Mouse (Mus musculus): ENCODE results near the gene Nfib. TPM values are rescaled to one million over a fixed set of nuclear protein-coding genes. Genes with fewer than 3 reads are reported as not detected.

The Nfib gene
- total RNA-seq, 2 experiments from 2014 or later, result 204 to 213 TPM

- no peak for DNase-seq (ENCODE audit: low spot score in 2 of 2)
These were observed 14.2 kb downstream of the Nfib start for GRCm38 (mm10) chr4:82691126-82692008.

GRCm38 (mm10) chr4:82690267-82690666, 15.3 kb downstream of the Nfib start:
- DNase-seq (ENCODE audit: low spot score in 2 of 2), result peak; percentile 41 to 71

DNA sequence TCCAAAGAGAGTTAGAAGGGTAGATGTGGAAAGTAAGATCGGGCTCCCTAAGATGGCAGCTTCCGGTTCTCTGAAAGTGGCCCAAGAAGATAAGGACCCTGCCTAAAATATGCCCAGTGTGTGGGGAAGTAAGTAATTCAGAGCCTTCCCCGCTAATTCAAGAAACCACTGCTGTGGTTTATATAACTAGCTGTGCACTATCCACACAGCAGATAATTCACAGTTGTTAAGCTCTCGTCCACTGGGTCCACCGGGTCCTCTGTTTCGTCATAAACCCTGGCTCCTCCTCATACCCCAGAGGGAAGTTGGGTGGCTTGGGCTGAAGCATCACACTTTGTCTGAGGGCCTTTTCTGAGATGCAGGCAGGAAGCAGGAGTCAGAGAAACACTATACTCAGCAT, 19.5 kb downstream of the Nfib start:
- no peak for DNase-seq (ENCODE audit: low spot score in 2 of 2)

- DNase-seq (ENCODE audit: low spot score in 2 of 2), result no peak
These were observed 21.3 kb downstream of the Nfib start for GRCm38 (mm10) chr4:82684088-82684715.

DNA sequence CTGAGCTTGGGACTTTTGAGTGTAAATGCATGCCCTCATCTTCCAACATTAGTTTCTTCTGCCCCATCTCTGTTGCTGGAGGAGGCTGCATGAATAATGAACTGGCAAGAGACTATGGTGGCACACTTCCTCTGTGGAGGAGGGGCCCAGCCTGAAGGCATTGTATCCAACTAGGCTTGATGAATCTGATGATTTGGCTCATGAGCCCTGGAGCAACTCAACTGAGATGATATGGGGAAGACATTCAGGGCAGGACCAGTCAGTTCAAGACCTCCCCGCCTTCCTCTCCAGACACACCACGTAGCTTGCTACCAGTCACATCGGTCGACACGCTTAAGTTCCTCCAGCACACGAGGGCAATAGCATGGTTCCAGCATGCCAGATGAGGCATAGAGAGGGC, 22.0 kb downstream of the Nfib start:
- DNase-seq (ENCODE audit: low spot score in 2 of 2), result no peak

DNA sequence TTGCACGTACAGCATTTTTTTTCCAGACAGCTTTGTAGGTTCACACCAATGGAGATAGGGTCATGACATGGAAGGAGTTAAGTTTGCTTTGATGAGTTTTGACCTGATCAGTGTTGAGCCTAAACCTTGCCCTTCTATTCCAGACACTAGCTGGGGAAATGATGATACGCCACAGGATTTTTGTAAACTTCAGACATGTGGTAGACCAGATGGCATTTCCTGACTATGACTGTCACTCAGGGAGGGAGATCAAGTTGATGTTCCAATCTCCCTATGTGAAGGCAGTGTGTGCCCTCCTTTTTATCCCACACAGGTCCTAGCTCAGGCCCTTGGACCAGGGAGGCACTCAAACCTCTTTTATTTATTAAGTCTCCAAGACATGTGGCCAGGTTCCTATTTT, 29.4 kb downstream of the Nfib start:
- DNase-seq (ENCODE audit: low spot score in 2 of 2), result no peak

GRCm38 (mm10) chr4:82667271-82667872, 38.2 kb downstream of the Nfib start:
- DNase-seq (ENCODE audit: low spot score in 2 of 2), result no peak

- no peak for DNase-seq (ENCODE audit: low spot score in 2 of 2)
These were observed 41.1 kb downstream of the Nfib start for GRCm38 (mm10) chr4:82664436-82664835.

DNA sequence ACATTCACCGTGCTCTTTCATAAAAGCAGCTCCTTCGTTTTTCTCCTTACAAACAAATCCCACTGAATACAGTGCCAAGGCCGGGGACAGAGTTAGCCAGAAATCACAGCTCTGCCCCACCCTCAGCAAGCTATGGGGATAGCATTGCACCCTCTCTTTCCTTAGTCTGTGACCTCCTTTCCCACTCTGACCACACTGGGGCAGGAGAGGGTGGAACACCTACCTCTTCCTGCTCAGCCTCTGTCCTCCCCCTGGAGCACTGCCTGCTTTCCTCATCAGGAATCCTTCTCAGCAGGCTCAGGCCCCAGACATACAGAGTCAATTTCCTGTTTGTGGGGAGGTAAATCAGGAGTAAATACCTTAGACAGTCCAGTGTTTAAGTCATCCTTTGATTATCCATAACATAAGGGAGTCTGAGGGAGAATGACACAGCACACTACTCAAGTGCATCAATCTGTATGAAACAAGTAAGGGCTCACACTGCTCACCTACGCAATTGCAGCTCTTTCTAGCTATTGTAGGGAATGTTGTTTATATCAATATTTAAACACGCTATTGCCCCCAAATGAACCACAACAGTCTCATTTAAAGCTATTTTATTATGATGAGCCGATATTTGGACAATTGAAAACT, 41.7 kb downstream of the Nfib start:
- no peak for DNase-seq (ENCODE audit: low spot score in 2 of 2)

DNA sequence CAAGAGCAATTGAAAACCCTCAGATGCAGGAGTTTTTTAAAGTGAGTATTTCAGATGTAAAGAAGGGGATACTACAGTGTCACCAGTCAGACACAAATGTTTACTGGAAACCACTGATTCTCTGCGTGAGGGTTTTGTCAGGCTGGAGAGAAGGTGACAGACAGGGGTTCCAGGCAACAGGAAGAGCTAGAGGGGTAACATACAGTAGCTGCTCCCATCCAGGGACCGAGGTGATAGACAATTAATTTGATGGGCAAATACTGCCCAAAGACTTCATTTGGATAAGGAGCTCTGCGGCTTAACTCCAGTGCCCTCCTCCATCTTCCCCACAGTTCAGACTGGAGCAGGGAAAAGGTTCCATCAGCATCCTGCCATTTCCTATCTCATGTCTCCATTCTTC, 42.9 kb downstream of the Nfib start:
- no peak for DNase-seq (ENCODE audit: low spot score in 2 of 2)

DNA sequence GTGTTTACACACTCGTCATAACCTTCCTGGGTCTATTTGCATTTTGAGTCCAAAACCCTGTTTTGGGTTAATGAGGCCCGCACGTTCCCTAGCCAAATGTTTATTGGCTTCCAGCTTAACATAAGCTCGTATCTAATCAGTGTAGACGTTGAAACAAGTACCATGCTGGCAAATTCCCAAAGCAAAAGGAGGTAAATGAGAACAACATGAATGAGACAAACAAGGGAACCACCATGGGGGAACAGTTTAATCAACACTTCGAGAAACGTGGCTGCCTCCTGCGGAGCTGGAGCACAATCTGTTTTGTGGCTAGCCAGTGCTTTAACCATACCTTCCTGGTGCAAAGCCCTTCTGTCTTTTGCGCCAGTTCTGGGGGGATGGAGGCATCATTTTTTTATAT, 43.3 kb downstream of the Nfib start:
- DNase-seq (ENCODE audit: low spot score in 2 of 2), result no peak

GRCm38 (mm10) chr4:82661215-82661614, 44.3 kb downstream of the Nfib start:
- no peak for DNase-seq (ENCODE audit: low spot score in 2 of 2)

GRCm38 (mm10) chr4:82645679-82646078, 59.9 kb downstream of the Nfib start:
- DNase-seq (ENCODE audit: low spot score in 2 of 2), result no peak

DNA sequence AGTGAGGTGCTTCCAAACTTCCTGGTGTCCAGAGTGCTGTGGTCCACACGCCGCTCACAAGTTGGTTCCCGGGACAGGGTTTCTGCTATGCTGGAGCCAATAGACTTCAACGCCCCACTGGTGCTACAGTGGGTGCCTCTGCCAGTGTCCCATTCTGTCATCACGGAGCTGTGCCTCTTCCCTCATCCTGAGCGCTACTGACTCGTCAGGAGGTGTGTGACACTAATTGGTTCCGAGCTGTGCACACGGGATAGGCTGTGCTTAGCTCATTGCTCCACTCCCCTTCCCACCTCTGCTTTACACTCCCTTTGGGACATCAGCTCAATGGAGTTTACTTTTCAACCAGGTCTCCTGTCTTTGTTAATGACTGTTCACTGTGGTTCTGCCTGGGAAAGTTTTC, 60.8 kb downstream of the Nfib start:
- no peak for DNase-seq (ENCODE audit: low spot score in 2 of 2)

- DNase-seq (ENCODE audit: low spot score in 2 of 2), result no peak
These were observed 61.8 kb downstream of the Nfib start for GRCm38 (mm10) chr4:82643734-82644085.

GRCm38 (mm10) chr4:82643022-82643733, 62.4 kb downstream of the Nfib start:
- peak in 1 of 2 experiments; percentile 31 for DNase-seq (ENCODE audit: low spot score in 2 of 2)

DNA sequence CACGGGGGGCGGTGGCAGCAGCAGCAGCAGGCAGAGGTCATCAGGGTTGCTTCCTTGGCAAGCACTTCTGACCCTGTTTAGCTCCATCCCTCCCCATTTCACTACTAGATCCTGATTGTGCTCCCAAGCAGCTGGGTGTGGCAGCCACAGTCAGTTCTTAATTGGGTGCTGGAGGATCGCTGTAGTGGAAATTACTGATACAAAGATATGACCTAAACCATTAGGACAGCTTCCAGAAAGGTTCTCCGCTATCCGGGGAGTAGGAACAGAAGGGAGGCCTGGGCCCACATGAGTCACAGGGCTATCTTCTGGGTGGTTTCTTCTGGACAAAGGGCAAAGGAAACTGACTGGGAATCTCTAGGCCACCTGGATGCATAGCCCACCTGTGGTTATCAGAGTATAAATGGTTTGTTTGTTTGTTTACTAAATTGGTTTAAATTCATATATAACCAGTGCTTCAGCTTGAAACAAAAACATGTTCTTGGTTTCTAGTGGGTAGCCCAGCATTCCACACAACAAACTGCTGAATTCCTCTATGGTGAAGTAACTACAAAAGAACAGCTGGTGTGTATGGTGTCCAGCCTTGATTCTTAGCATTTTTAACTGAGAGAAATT, 64.4 kb downstream of the Nfib start:
- no peak for DNase-seq (ENCODE audit: low spot score in 2 of 2)

DNA sequence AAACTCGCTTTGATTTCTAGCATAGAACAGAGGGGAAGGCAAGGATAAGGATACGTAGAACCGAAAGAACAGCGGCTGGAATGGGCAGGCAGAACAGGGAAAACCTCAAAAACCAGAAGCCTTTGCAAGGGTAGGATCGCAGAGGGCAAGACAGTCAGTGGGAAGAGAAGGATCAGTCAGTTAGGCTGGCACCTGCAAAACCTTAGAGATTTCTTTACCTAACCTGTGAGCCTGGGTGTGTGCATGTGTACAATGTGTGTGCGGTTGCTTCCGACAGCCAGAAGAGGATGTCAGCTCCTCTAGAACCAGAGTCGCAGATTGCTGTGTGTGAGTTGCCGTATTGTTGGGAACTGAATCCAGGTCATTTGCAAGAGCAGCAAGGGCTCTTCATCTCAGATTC, 67.3 kb downstream of the Nfib start:
- DNase-seq (ENCODE audit: low spot score in 2 of 2), result no peak

GRCm38 (mm10) chr4:82637633-82638032, 67.9 kb downstream of the Nfib start:
- DNase-seq (ENCODE audit: low spot score in 2 of 2), result no peak

DNA sequence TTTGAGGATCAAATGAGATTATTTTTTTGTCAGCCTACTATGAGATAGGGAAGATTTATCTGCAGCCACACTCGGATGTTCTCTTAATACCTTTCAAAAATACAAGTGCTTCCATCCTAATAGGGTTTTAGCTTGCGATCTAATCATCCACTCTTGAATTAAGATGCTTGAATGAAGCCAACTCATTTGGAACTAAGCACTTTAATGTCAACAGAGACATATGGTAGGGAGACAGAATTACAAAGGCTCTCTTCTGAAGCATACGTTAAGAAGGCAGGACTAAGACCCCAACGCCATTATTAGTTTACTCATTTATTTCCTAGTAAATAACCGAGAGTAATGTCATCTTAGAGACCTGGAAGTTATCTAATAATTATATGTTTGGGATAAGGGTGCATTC, 68.9 kb downstream of the Nfib start:
- no peak for DNase-seq (ENCODE audit: low spot score in 2 of 2)

- no peak for DNase-seq (ENCODE audit: low spot score in 2 of 2)
These were observed 69.7 kb downstream of the Nfib start for GRCm38 (mm10) chr4:82635881-82636280.
